Mouse (Mus musculus): ENCODE results near the gene Iars2.

DNA sequence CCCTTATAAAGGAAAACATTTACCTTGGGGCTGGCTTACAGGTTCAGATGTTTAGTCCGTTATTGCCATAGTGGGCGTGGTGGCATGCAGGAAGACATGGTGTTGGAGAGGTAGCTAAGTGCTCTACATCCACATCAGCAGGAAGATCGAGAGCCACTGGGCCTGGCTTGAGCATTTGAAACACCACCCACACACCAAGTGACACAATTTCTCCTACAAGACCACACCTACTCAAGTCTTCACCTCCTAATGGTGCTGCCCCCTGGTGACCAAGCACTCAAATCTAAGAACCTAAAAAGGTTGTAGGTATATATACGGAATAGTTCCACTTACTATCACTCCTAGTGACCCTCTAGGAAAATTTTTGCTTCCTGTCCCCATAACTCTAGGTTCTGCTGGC lies 92.7 kb downstream of the Iars2 start:
- TF ChIP-seq CTCF (IDR thresholded peaks at IDR 0.05; ENCODE audit: control insufficient read depth, insufficient read depth, low read length) (no peak), POLR2A (IDR thresholded peaks at IDR 0.05; ENCODE audit: borderline replicate concordance, control insufficient read depth, low read depth, low read length) (no peak)

All from bone marrow, adult 2 months (tissue).